Mouse (Mus musculus): Measurements from ENCODE around the gene Gata3. TPM values are rescaled to one million over a fixed set of nuclear protein-coding genes. Genes with fewer than 3 reads are reported as not detected.

The Gata3 gene
- polyA plus RNA-seq, 1 experiment, result not detected

GRCm38 (mm10) chr2:9903854-9904560, 14.2 kb upstream of the Gata3 start:
- Histone ChIP-seq H3K4me1 (ENCODE audit: control insufficient read depth, insufficient read depth, low read length) (no peaks in the 10 kb centered on the region), H3K4me3 (ENCODE audit: insufficient read depth, low read depth, low read length) (no peak overlapping the region), H3K27ac (ENCODE audit: insufficient read depth, low read depth, low read length) (no peak overlapping the region)
- WGBS, result 73% methylated on average over 14 of the region's 14 CpGs
- no peak for TF ChIP-seq CTCF (IDR thresholded peaks at IDR 0.05; ENCODE audit: insufficient read depth, low read depth, low read length)
- TF ChIP-seq POLR2A (IDR thresholded peaks at IDR 0.05; ENCODE audit: insufficient read depth, low read depth, low read length), result no peak

DNA sequence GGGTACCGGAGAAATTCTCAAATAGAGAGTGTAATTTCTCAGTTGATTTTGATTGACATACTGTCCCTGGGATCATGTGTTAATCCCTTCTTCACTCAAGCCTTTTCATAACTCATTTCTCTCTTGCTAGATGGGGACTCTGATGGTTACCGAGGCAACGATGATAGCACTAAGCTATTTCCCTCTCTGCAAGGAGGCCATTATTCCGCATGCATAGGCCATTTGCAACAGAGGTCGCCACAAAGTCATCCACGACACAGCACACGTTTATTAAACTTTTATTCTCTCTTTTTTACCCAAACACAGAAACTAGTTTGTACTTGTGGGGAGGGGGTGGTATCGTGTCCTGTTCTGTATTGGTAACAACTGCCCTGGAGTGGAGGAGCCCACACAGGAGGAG, 8.0 kb upstream of the Gata3 start:
- TF ChIP-seq CTCF (IDR thresholded peaks at IDR 0.05; ENCODE audit: insufficient read depth, low read depth, low read length) (no peak), POLR2A (IDR thresholded peaks at IDR 0.05; ENCODE audit: insufficient read depth, low read depth, low read length) (no peak)
- WGBS, result 23% methylated on average over 8 of the region's 8 CpGs
- Histone ChIP-seq H3K4me3 (ENCODE audit: insufficient read depth, low read depth, low read length) (no peak overlapping the region), H3K4me1 (ENCODE audit: control insufficient read depth, insufficient read depth, low read length) (no peaks in the 10 kb centered on the region), H3K27ac (ENCODE audit: insufficient read depth, low read depth, low read length) (no peak overlapping the region)

GRCm38 (mm10) chr2:9896097-9896770, 6.4 kb upstream of the Gata3 start:
- Histone ChIP-seq H3K4me1 (ENCODE audit: control insufficient read depth, insufficient read depth, low read length) (no peaks in the 10 kb centered on the region), H3K4me3 (ENCODE audit: insufficient read depth, low read depth, low read length) (no peak overlapping the region), H3K27ac (ENCODE audit: insufficient read depth, low read depth, low read length) (no peak overlapping the region)
- TF ChIP-seq CTCF (IDR thresholded peaks at IDR 0.05; ENCODE audit: insufficient read depth, low read depth, low read length) (no peak), POLR2A (IDR thresholded peaks at IDR 0.05; ENCODE audit: insufficient read depth, low read depth, low read length) (no peak)
- 4% methylated on average over 22 of the region's 22 CpGs for WGBS

GRCm38 (mm10) chr2:9894836-9895593, 5.2 kb upstream of the Gata3 start:
- 4% methylated on average over 19 of the region's 19 CpGs for WGBS
- no peak overlapping the region for H3K27ac ChIP-seq (ENCODE audit: insufficient read depth, low read depth, low read length)
- TF ChIP-seq CTCF (IDR thresholded peaks at IDR 0.05; ENCODE audit: insufficient read depth, low read depth, low read length) (no peak), POLR2A (IDR thresholded peaks at IDR 0.05; ENCODE audit: insufficient read depth, low read depth, low read length) (no peak)

GRCm38 (mm10) chr2:9893272-9893953, 3.6 kb upstream of the Gata3 start:
- WGBS, result 0% methylated on average over 6 of the region's 6 CpGs
- TF ChIP-seq POLR2A (IDR thresholded peaks at IDR 0.05; ENCODE audit: insufficient read depth, low read depth, low read length) (no peak), CTCF (IDR thresholded peaks at IDR 0.05; ENCODE audit: insufficient read depth, low read depth, low read length) (no peak)
- Histone ChIP-seq H3K4me3 (ENCODE audit: insufficient read depth, low read depth, low read length) (no peak overlapping the region), H3K27ac (ENCODE audit: insufficient read depth, low read depth, low read length) (no peak overlapping the region), H3K4me1 (ENCODE audit: control insufficient read depth, insufficient read depth, low read length) (peaks cover 4% of the 10 kb centered on the region; the same call in 1 of the 2 replicates)

More at GRCm38 (mm10) chr2:9894836-9895593, 5.2 kb upstream of the Gata3 start:
- no peak overlapping the region for H3K4me3 ChIP-seq (ENCODE audit: insufficient read depth, low read depth, low read length)
- no peaks in the 10 kb centered on the region for H3K4me1 ChIP-seq (ENCODE audit: control insufficient read depth, insufficient read depth, low read length)

GRCm38 (mm10) chr2:9892541-9892940, 2.7 kb upstream of the Gata3 start:
- peaks cover 4% of the 10 kb centered on the region; the same call in 1 of the 2 replicates for H3K4me1 ChIP-seq (ENCODE audit: control insufficient read depth, insufficient read depth, low read length)
- H3K27ac ChIP-seq (ENCODE audit: insufficient read depth, low read depth, low read length), result no peak overlapping the region
- no peak overlapping the region for H3K4me3 ChIP-seq (ENCODE audit: insufficient read depth, low read depth, low read length)
- 10% methylated on average over 7 of the region's 7 CpGs for WGBS
- TF ChIP-seq CTCF (IDR thresholded peaks at IDR 0.05; ENCODE audit: insufficient read depth, low read depth, low read length), result no peak
- no peak for TF ChIP-seq POLR2A (IDR thresholded peaks at IDR 0.05; ENCODE audit: insufficient read depth, low read depth, low read length)

DNA sequence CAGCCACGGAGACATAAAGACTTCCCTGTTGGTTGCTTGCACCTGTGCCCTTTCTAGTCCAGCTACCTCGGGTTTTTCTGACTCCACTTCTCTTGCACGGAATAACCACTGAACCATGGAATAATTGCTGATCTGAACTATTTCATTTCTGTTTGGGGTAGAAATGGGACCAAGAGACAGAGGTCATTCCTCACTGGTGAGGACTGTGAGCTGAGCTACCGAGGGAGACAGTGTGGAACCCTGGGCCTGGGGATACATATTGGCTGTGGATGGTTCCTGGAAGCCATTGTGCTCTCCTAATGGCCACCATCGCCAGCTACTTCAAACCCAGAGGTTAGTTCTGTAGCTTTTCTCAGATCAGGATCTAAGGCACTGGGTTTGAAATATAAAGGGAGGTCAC, 1.1 kb upstream of the Gata3 start:
- H3K4me1 ChIP-seq (ENCODE audit: control insufficient read depth, insufficient read depth, low read length), result peaks cover 4% of the 10 kb centered on the region; the same call in 1 of the 2 replicates

DNA sequence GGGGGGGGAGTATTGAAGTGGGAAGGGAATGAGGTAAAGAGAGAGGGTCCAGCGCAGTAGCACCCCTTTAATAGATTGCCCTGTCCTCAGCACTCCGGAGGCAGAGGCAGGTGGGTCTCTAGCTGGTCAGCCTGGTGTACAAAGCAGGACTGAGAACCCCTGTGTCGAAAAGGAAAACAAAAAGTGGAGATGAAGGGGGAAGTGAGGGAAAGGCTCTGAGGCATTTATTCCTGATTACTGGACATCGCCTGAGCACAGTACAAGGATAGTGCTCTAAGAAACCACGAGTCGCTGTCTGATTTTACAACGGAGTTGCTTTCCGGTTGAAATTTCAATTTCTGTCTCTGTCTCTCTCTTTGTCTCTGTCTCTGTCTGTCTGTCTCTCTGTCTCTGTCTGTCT, 417 bp upstream of the Gata3 start:
- no peak for TF ChIP-seq CTCF (IDR thresholded peaks at IDR 0.05; ENCODE audit: insufficient read depth, low read depth, low read length)
- TF ChIP-seq POLR2A (IDR thresholded peaks at IDR 0.05; ENCODE audit: insufficient read depth, low read depth, low read length), result no peak
- Histone ChIP-seq H3K4me1 (ENCODE audit: control insufficient read depth, insufficient read depth, low read length) (peaks cover 4% of the 10 kb centered on the region; the same call in 1 of the 2 replicates), H3K4me3 (ENCODE audit: insufficient read depth, low read depth, low read length) (no peak overlapping the region), H3K27ac (ENCODE audit: insufficient read depth, low read depth, low read length) (no peak overlapping the region)
- WGBS, result 7% methylated on average over 8 of the region's 8 CpGs

More for the DNA sequence above, 1.1 kb upstream of the Gata3 start:
- no peak overlapping the region for H3K27ac ChIP-seq (ENCODE audit: insufficient read depth, low read depth, low read length)
- WGBS, result 6% methylated on average over 5 of the region's 5 CpGs
- no peak for TF ChIP-seq POLR2A (IDR thresholded peaks at IDR 0.05; ENCODE audit: insufficient read depth, low read depth, low read length)
- no peak for TF ChIP-seq CTCF (IDR thresholded peaks at IDR 0.05; ENCODE audit: insufficient read depth, low read depth, low read length)
- H3K4me3 ChIP-seq (ENCODE audit: insufficient read depth, low read depth, low read length), result no peak overlapping the region

Measured in olfactory bulb, adult 2 months (tissue).